Mouse (Mus musculus): ENCODE measurements around the gene Chd3.

Chd3 gene

DNA sequence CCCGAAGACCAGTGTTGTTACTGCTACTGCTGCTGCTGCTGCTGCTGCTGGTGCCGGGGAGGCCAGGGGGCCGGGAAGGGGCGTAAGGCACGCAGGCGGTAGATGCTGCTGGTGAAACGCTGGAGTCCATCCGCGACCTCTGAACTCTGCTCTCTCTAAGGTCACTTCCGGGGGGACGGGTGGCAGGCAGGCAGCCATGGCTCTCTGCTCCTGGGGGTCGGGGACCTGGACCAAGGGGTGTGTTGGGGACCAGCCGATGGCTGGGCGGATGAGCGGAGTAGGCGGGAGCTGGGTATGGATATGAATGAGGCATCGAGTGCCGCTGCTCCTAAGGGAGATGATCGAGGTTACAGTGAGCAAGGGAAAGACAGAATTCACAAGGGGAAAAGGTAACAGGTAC, 37.1 kb upstream of the Chd3 start:
- peak in 1 of 2 experiments; percentile 27 for DNase-seq

DNA sequence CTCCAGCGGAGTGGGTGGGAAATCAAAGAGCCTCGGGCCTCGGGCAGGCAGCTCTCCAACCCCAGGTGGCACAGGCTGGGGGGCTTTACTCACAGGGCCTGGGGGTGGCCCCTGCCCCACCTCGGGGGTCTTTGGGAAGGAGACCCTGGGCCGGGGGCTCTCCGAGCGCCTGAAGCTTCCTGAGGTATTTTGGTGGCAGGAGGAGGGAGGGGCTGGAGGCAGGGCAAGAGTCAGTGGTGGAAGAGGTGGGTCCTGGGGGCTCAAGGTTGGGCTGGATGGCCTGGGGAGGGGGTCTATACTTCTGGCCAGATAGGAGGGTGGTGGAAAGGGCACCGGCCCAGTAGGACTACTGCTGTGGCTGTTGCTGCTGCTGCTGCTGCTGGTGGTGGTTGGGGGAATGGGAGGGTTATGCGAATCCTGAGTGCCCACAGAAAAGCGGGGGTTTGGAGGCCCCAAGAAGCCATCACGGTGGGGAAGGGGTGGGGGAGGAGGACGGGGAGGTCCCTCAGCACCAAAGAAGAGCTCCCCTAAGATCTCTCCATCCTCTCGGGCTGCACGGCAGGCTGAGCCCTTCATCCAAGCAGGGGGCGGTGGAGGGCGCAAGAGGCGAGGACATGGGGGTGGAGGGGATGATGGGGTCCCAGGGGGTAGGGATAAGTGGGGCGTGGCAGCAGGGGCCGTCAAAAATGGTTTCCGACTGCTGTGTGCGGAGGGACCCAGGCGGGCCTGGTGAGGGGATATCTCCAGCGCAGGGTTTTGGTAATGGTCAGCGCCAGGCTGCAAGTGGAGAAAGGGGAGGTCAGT, 36.4 kb upstream of the Chd3 start:
- peak in 1 of 2 experiments; percentile 33 for DNase-seq

DNA sequence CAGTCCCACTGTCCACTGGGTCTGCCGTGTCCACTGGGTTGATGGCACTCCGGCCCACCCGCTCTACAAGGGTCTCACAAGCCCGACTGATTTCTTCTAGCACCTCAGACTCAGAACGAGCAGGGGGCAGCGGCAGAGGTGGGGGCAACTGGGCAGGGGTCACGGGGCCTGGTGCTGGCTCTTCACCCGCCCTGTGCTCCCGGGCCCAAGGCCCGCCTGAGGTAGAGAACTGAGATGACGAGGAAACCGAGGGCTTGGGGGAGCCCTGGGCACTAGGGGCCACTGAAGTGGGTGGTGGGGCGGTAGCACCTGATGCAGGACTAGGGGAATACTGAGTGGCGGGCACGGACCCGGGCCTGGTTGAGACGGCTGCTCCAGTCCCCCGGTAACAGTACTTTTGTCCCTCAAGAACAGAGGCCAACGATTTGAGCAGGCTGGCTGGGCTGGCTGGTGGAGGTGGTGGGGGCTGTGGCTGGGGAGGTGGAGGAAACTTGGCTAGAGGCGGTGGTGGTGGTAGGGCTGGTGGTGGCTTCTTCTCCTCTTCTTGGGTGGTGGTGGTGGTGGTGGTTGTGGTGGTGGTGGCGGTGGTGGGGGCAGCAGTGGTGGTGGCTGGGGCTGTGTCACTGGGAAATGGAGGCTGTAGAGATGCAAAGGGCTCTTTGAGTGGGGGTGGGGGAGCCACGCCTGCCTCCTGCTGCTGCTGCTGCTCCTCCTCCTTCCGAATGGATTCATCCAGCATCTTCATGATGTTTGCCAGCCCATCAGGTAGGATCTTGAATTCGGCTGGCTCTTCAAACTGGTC, 35.6 kb upstream of the Chd3 start:
- DNase-seq = peak in 1 of 2 experiments; percentile 25

DNA sequence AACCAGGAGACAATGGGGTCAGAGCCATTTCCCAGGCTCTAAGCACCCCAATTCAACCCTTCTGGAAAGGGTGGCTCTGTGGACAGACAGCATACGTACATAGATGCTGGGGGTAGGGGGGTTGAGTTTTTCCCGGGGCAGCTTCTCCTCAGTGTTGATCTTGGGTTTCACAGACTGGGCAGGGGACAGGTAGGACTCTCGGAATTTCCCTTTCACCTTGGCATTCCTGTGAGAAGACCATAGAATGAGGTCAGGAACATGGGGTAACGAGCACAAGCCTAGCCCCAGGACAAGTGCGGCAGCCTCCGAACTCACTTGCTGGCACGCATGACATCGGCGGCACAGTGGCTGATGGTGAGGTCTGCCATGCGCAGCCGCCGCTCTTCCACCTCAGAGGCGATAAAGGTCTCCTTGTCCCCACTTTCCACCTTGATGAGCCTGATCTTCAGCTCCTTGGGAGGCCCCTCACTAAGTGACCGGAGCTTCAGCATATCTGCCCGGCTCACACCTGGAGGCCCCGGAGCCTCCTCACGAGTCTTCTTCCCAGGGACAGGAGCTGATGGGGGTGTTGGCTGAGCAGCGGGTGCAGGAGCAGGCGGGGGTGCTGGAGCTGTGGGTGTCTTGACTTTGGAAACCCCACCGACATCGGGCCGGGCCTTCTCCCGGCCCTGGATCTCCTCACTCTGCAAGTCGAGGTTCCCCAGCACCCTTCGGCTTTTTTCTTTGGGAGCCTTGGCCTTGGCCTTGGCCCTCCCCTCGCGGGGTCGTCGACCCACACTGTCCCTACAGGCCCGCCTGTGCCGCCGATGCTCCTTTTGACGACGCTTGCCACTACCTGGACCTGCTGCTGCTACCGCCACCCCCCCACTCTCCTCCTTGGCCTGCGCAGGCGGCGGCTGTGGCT, 34.7 kb upstream of the Chd3 start:
- peak in 1 of 2 experiments; percentile 43 for DNase-seq

- DNase-seq = peak in 1 of 2 experiments; percentile 29
Measured at GRCm38 (mm10) chr11:69401987-69402386, 32.8 kb upstream of the Chd3 start.

- DNase-seq = peak; percentile 84 to 91
Measured at GRCm38 (mm10) chr11:69401210-69401637, 32.0 kb upstream of the Chd3 start.

- peak in 1 of 2 experiments; percentile 32 for DNase-seq
Measured at GRCm38 (mm10) chr11:69400083-69400850, 31.1 kb upstream of the Chd3 start.

DNA sequence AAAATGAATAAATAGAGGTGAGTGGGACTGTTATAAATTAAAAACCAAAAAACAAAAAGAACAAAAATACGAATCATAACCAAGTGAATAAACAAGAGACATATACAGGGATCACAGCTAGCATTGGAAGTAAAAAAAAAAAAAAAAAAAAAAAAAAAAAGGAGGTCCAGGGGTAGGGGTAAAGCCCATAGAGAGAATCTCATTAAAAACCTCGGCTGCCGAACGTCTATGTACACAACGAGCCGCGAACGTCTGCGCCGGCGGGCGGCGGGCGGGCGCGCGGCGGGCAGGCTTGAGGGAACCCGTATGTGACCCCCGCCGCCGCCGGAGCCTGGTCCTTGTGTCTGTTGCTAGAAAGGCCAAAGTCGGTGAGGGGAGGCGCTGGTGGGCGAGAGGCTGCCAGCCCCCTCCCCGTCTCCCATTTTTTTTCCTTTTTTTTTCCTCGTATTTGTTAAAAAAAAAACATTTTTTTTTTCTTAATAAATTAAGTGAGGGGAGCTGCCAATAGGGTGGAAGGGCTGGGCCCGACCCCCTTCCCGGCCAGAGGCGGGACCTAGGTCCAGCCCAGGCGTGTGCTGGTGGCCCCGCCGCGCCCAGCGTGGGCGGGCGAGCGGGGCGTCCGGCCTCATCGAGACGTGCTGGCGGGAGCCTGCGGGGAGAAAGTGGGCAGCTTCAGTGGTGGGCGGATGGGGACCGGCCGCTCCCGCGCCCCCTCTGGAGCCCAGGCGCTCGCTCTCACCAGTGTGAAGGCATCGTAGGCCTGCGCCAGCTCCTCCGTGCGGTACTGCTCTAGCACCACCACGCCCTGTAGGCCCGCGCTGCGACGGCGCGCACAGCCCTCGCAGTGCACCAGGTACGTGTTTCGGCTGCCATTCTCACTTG, 30.2 kb upstream of the Chd3 start:
- peak in 1 of 2 experiments; percentile 43 for DNase-seq

GRCm38 (mm10) chr11:69398486-69399200, 29.4 kb upstream of the Chd3 start:
- peak in 1 of 2 experiments; percentile 42 for DNase-seq

- peak in 1 of 2 experiments; percentile 37 for DNase-seq
Measured at GRCm38 (mm10) chr11:69398059-69398458, 28.9 kb upstream of the Chd3 start, which contains the start of gene Tmem88. TSS of gene Tmem88 (minus strand) at chr11:69398234.

DNA sequence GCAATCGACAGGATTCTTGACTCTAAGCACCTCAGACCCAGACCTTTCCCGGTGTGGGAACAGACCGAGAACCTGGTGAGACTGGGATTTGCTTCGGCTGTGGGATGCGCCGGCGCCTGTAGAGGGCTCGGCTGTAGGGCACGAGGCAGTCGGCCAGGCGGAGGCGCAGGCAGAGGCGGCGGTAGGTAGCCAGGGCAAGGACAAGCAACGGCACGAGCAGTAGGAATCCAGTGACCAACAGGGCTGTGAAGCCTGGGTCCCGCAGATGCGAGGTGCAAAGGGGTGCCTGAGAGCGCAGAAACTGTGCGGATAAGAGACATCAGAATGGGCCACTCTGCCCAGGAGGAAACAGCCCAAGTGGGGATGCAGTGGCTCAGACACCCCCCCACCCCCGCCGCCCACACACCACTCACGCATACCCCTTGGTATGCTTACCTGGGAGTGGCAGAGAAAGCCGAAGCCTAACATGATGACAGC, 28.4 kb upstream of the Chd3 start:
- DNase-seq = peak in 1 of 2 experiments; percentile 44

- peak in 1 of 2 experiments; percentile 39 for DNase-seq
Measured at GRCm38 (mm10) chr11:69396772-69397171, 27.6 kb upstream of the Chd3 start.

GRCm38 (mm10) chr11:69395634-69396373, 26.6 kb upstream of the Chd3 start:
- DNase-seq = peak; percentile 93 to 95

DNA sequence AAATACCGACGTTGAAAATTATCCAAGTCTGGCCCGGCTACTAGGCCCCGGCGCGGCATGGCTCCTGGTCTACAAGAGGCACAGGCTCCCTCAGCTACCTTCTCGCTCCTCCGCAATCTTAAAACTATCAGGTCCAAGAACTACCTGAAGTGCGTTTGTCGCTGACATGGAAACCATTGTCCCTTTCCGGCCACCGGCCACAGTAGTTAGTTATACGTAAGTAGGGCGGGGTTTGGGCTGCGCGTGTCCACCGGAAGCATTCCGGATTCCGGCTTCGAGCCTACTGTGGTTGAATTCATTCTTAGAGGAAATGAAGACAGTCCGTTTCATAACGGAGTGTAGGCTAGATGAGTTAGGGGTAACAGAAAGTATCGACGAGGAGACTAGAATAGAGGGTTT, 26.0 kb upstream of the Chd3 start, which contains the start of the genes Naa38 and Cyb5d1:
Gene Naa38 (plus strand): TSS at position 253 of the 399 bp plus-strand sequence.
Gene Cyb5d1 (minus strand): TSS at position 397 of the 399 bp plus-strand sequence.
- peak; percentile 83 to 87 for DNase-seq

GRCm38 (mm10) chr11:69394591-69395167, 25.5 kb upstream of the Chd3 start:
- DNase-seq = peak in 1 of 2 experiments; percentile 37

- DNase-seq = peak; percentile 29 to 49
Measured at GRCm38 (mm10) chr11:69390400-69391034, 21.3 kb upstream of the Chd3 start.

DNA sequence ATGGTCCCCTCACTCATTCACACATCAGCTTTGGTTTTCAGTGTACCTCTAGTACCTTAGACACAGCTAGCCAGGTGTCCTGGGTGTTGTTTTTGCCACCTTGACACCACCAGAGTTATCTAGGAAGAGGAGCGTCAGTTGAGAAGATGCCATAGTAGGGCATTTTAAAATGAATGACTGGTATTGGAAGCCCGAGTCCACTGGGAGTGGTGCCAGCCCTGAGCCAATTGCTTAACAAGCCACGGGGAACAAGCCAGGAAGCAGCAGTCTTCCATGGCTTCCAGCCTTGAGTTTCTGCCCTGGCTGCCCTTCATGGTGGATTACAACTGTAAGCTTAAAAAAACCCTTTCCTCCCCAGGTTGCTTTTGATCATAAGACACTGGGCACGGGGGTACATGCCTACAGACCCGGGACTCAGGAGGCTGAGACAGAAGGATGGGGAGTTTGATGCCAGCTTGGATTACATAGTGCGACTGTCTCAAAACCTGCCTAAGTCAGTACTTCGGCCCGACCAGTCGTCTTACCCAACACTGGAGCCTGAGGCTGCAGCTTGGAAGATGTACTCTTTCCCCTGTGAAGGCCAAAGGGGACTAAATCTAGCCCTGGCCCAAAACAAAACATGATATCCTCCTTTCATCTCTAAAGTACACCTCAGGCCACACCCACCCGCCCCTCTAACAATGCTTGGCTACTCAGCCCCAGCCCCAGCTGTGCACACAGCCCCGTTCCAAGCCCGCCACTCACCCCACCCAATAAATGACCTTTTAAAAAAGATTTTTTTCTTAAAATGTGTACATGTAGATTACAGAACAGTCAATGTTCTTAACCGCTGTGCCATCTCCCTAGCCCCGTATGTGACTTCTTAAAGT, 20.6 kb upstream of the Chd3 start:
- peak in 1 of 2 experiments; percentile 10 for DNase-seq
